Comparison of ENCODE assay signal across 10 mouse cellular contexts in the genomic region with DNA sequence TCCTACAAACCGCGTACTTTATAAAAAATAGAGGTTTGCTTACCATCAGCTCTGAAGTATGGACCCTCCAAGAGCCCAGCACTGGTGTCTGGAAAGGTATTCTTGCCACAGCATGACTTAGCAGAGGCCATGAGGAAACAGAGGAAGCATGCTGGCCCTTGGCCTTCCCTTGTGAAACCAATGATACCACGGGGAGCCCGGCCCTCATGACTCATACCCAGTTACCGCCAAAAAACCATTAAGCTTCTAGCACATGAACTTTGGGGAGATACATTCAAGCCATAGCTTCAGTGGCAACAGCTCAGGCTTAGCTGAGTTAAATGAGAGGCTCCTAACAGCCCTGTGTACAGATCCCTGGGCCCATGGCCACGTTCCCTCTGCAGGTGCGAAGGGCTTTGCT. TPM values are rescaled to one million over a fixed set of nuclear protein-coding genes. Genes with fewer than 3 reads are reported as not detected.
A peak's percentile ranks its signal among the peaks of the same experiment; 100 is the strongest.
DNase-seq lines count a peak whose midpoint lies in the region; ATAC-seq and TF ChIP-seq lines count a peak whose summit lies in the region.
"Had no signal": no experiment of that assay in that cellular context is flagged by ENCODE, and none has a peak within 500 bp of the region (broad histone marks: within the 10 kb centered on the region; RNA-seq: fewer than 3 reads in every experiment).

No protein-coding gene starts in this region.

- no peak overlapping the region for H3K27ac ChIP-seq in liver, embryonic 15.5 days (replicated peaks)
- H3K27ac ChIP-seq in liver, embryonic 11.5 days (ENCODE audit: low read depth, low read length): no peak overlapping the region
- H3K27ac ChIP-seq in bone marrow macrophage, adult 2 months (ENCODE audit: insufficient read depth, low read depth, low read length): peak overlapping the region; percentile 5
- H3K27ac ChIP-seq in hindbrain, embryonic 13.5 days: no peak overlapping the region
- no peak overlapping the region for H3K27ac ChIP-seq in forebrain, embryonic 12.5 days

- peaks cover 31% of the 10 kb centered on the region for H3K36me3 ChIP-seq in liver, embryonic 15.5 days (replicated peaks)
- H3K36me3 ChIP-seq in liver, embryonic 11.5 days (ENCODE audit: control insufficient read depth, insufficient read depth, low read length): no peaks in the 10 kb centered on the region
- H3K36me3 ChIP-seq in hindbrain, embryonic 13.5 days: peaks cover 15% of the 10 kb centered on the region; the same call in 1 of the 2 replicates
- peaks cover 12% of the 10 kb centered on the region for H3K36me3 ChIP-seq in forebrain, embryonic 12.5 days (replicated peaks)

- peaks cover 6% of the 10 kb centered on the region; the same call in 1 of the 2 replicates for H3K4me1 ChIP-seq in liver, embryonic 15.5 days (replicated peaks)
- peaks cover 2% of the 10 kb centered on the region; the same call in 1 of the 2 replicates for H3K4me1 ChIP-seq in liver, embryonic 11.5 days (replicated peaks; ENCODE audit: control insufficient read depth, insufficient read depth, low read length)
- peaks cover 42% of the 10 kb centered on the region for H3K4me1 ChIP-seq in bone marrow macrophage, adult 2 months (ENCODE audit: control insufficient read depth, insufficient read depth, low read length)
- H3K4me1 ChIP-seq in hindbrain, embryonic 13.5 days (replicated peaks): no peaks in the 10 kb centered on the region
- no peaks in the 10 kb centered on the region for H3K4me1 ChIP-seq in forebrain, embryonic 12.5 days

- no peak for DNase-seq in liver, embryonic 11.5 days (ENCODE audit: low spot score)
- peak; percentile 50 for DNase-seq in gastrocnemius, postnatal 25 days
- DNase-seq in embryo, embryonic 11 days: no peak
- DNase-seq: retina, postnatal 1 day; thymus, adult 2 months had no signal

- H3K9me3 ChIP-seq in liver, embryonic 15.5 days (replicated peaks): no peaks in the 10 kb centered on the region
- no peaks in the 10 kb centered on the region for H3K9me3 ChIP-seq in liver, embryonic 11.5 days (ENCODE audit: control insufficient read depth, low read length)
- H3K9me3 ChIP-seq in hindbrain, embryonic 13.5 days: no peaks in the 10 kb centered on the region
- no peaks in the 10 kb centered on the region for H3K9me3 ChIP-seq in forebrain, embryonic 12.5 days

- H3K27me3 ChIP-seq in liver, embryonic 15.5 days: no peaks in the 10 kb centered on the region
- H3K27me3 ChIP-seq in liver, embryonic 11.5 days (replicated peaks; ENCODE audit: control insufficient read depth, insufficient read depth, low read length): no peaks in the 10 kb centered on the region
- no peaks in the 10 kb centered on the region for H3K27me3 ChIP-seq in hindbrain, embryonic 13.5 days
- H3K27me3 ChIP-seq in forebrain, embryonic 12.5 days: no peaks in the 10 kb centered on the region

- ATAC-seq in liver, embryonic 15.5 days (ENCODE audit: insufficient read depth): 0 out of 2 replicates have a peak, but pooled peaks have one; percentile 25
- ATAC-seq in liver, embryonic 11.5 days (replicated peaks; ENCODE audit: low FRiP score): no peak
- ATAC-seq in megakaryocyte progenitor cell, adult 5-6 weeks (replicated peaks; ENCODE audit: poor library complexity): peak; percentile 93
- ATAC-seq in hindbrain, embryonic 13.5 days (ENCODE audit: low FRiP score): no peak
- ATAC-seq in forebrain, embryonic 12.5 days (ENCODE audit: low FRiP score): no peak

- TF ChIP-seq POLR2A in bone marrow macrophage, adult 2 months (IDR thresholded peaks at IDR 0.05; ENCODE audit: borderline replicate concordance, low read depth, low read length): no peak

- TF ChIP-seq CTCF in bone marrow macrophage, adult 2 months (IDR thresholded peaks at IDR 0.05; ENCODE audit: low read depth, low read length): no peak

- H3K4me2 ChIP-seq in liver, embryonic 15.5 days: no peak overlapping the region
- H3K4me2 ChIP-seq in liver, embryonic 11.5 days: no peak overlapping the region
- no peak overlapping the region for H3K4me2 ChIP-seq in hindbrain, embryonic 13.5 days
- H3K4me2 ChIP-seq in forebrain, embryonic 12.5 days: no peak overlapping the region

- H3K9ac ChIP-seq in liver, embryonic 15.5 days: no peak overlapping the region
- H3K9ac ChIP-seq in liver, embryonic 11.5 days (ENCODE audit: low read depth, low read length): no peak overlapping the region
- no peak overlapping the region for H3K9ac ChIP-seq in hindbrain, embryonic 13.5 days
- no peak overlapping the region for H3K9ac ChIP-seq in forebrain, embryonic 12.5 days

- 63% methylated on average over 7 of the region's 7 CpGs for whole genome bisulfite sequencing in liver, embryonic 15.5 days (ENCODE audit: insufficient replicate concordance)
- 77% methylated on average over 7 of the region's 7 CpGs for WGBS in liver, embryonic 11.5 days
- WGBS in hindbrain, embryonic 13.5 days: 98% methylated on average over 7 of the region's 7 CpGs
- WGBS in forebrain, embryonic 12.5 days: 95% methylated on average over 7 of the region's 7 CpGs

- H3K4me3 ChIP-seq in liver, embryonic 15.5 days (replicated peaks): no peak overlapping the region
- no peak overlapping the region for H3K4me3 ChIP-seq in liver, embryonic 11.5 days (ENCODE audit: low read depth, low read length)
- H3K4me3 ChIP-seq in bone marrow macrophage, adult 2 months (ENCODE audit: insufficient read depth, low read length): no peak overlapping the region
- H3K4me3 ChIP-seq in hindbrain, embryonic 13.5 days: no peak overlapping the region
- H3K4me3 ChIP-seq in forebrain, embryonic 12.5 days (replicated peaks): no peak overlapping the region

RNA-seq across cellular contexts. Expression of gene Adora2b, which starts 24.8 kb away (rescaled TPM):
- polyA plus RNA-seq in liver, embryonic 15.5 days (2015; fragmentation: Nextera tagmentation; extraction: Ambion mirVana): 0.59 and 0.77 TPM in 2 replicates
- 0.64 and 0.99 TPM in 2 replicates for polyA plus RNA-seq in liver, embryonic 11.5 days (2014; fragmentation: Nextera tagmentation; extraction: Ambion mirVana)
- polyA plus RNA-seq in bone marrow macrophage, adult 2 months (2012; ENCODE audit: insufficient read depth, insufficient read length, missing spikeins): 1.4 and 2.3 TPM in 2 replicates
- total RNA-seq in gastrocnemius, postnatal 25 days (2021): under 1 TPM; 0.49 to 0.94 TPM
- total RNA-seq in megakaryocyte progenitor cell, adult 5-6 weeks (2015): 0.42 and 1.1 TPM in 2 replicates
- total RNA-seq in megakaryocyte progenitor cell, adult 5-6 weeks (2017): 0.27 and 0.50 TPM in 2 replicates
- polyA plus RNA-seq in hindbrain, embryonic 13.5 days (2015; fragmentation: Nextera tagmentation; extraction: Ambion mirVana): 3.8 and 5.4 TPM in 2 replicates
- polyA plus RNA-seq in forebrain, embryonic 12.5 days (2016; fragmentation: Nextera tagmentation; extraction: Ambion mirVana): 2.7 and 3.3 TPM in 2 replicates

RNA-seq across cellular contexts. Expression of gene Zswim7, which starts 57.2 kb away (rescaled TPM):
- 8.1 and 8.5 TPM in 2 replicates for polyA plus RNA-seq in liver, embryonic 15.5 days (2015; fragmentation: Nextera tagmentation; extraction: Ambion mirVana)
- polyA plus RNA-seq in liver, embryonic 11.5 days (2014; fragmentation: Nextera tagmentation; extraction: Ambion mirVana): 18.6 and 20.8 TPM in 2 replicates
- polyA plus RNA-seq in bone marrow macrophage, adult 2 months (2012; ENCODE audit: insufficient read depth, insufficient read length, missing spikeins): 3.8 and 6.9 TPM in 2 replicates
- total RNA-seq in gastrocnemius, postnatal 25 days (2021): 10 to 100 TPM; 26.7 to 29.2 TPM
- total RNA-seq in megakaryocyte progenitor cell, adult 5-6 weeks (2015): 7.4 and 8.9 TPM in 2 replicates
- 5.1 and 9.3 TPM in 2 replicates for total RNA-seq in megakaryocyte progenitor cell, adult 5-6 weeks (2017)
- 16.1 and 16.4 TPM in 2 replicates for polyA plus RNA-seq in hindbrain, embryonic 13.5 days (2015; fragmentation: Nextera tagmentation; extraction: Ambion mirVana)
- 11.6 and 14.4 TPM in 2 replicates for polyA plus RNA-seq in forebrain, embryonic 12.5 days (2016; fragmentation: Nextera tagmentation; extraction: Ambion mirVana)

RNA-seq across cellular contexts. Expression of gene Ttc19, which starts 57.3 kb away (rescaled TPM):
- 3.1 and 3.5 TPM in 2 replicates for polyA plus RNA-seq in liver, embryonic 15.5 days (2015; fragmentation: Nextera tagmentation; extraction: Ambion mirVana)
- polyA plus RNA-seq in liver, embryonic 11.5 days (2014; fragmentation: Nextera tagmentation; extraction: Ambion mirVana): 9.0 and 9.9 TPM in 2 replicates
- polyA plus RNA-seq in bone marrow macrophage, adult 2 months (2012; ENCODE audit: insufficient read depth, insufficient read length, missing spikeins): 5.7 and 6.7 TPM in 2 replicates
- total RNA-seq in gastrocnemius, postnatal 25 days (2021): 10 to 100 TPM; 28.5 to 39.9 TPM
- total RNA-seq in megakaryocyte progenitor cell, adult 5-6 weeks (2015): 7.1 and 8.5 TPM in 2 replicates
- total RNA-seq in megakaryocyte progenitor cell, adult 5-6 weeks (2017): 12.2 and 14.0 TPM in 2 replicates
- 37.5 and 40.2 TPM in 2 replicates for polyA plus RNA-seq in hindbrain, embryonic 13.5 days (2015; fragmentation: Nextera tagmentation; extraction: Ambion mirVana)
- polyA plus RNA-seq in forebrain, embryonic 12.5 days (2016; fragmentation: Nextera tagmentation; extraction: Ambion mirVana): 23.6 and 28.1 TPM in 2 replicates

Comparison
In these comparisons a context has a peak if more than half of its experiments do, and no peak if none do; other contexts are left out.
1. ATAC-seq: peak in liver, embryonic 15.5 days (single experiment) and megakaryocyte progenitor cell, adult 5-6 weeks (single experiment); none in liver, embryonic 11.5 days (single experiment), hindbrain, embryonic 13.5 days (single experiment) and forebrain, embryonic 12.5 days (single experiment).